Comparison of ENCODE assay signal across 8 mouse cellular contexts in the genomic region with DNA sequence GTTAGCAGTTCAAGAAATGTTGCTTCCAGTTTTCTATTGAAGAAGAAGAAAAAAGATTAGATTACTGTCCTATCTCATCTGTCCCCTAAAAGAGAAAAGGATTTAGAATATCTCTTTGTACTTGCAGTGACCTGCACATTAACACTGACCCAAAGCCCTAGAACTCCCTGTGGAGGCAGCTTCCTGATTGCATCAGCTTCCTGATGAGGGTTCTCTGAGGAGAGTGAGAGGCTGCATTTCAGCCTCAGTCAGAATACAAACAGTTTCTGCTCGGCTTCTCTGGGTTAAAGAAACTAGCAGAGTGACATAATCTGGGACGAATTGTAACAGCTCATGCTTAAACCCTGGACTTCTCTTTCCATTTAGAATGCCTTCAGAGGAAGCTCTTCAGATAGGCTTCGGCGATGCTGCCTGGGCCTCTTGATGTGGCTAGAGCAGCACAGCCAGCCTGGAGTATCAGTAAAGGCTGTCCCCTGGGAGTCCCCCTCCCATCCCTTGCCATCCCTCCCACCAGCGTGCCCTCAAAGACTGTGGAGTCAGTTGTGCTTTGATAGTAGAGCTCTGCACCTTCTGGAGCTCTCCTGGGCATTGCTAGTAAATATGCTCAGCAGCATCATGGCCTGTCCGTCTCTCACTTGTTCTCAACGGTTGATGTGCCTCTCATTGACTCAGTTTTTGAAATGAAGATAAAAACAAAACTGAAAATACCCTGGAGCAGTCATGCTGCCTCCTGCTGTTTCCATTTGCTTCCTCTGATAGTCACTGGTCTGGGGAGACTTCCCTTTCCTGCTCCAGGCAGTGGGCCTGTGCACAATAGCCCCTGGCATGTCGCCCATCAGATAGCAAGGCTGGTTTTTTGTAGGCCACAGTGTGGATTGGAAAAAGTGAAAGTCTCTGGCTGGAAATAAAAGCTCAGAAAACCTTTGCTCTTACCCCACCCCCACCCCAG. TPM values are rescaled to one million over a fixed set of nuclear protein-coding genes. Genes with fewer than 3 reads are reported as not detected.
DNase-seq lines count a peak whose midpoint lies in the region; ATAC-seq and TF ChIP-seq lines count a peak whose summit lies in the region.

No protein-coding gene starts in this region.

- peak; percentile 99 for DNase-seq in 416B (ENCODE audit: low read depth)
- peak; percentile 4 for DNase-seq in ES-E14 (ENCODE audit: low read depth, low spot score)
- DNase-seq in cerebellum, postnatal 10 days: peak; percentile 63 to 67
- peak; percentile 99 for DNase-seq in heart, adult 11 months
- DNase-seq in lung, adult 18-20 months: peak; percentile 91 to 94
- no peak for DNase-seq in thymus, postnatal 14 days

- in situ Hi-C loops in ES-E14 (cut with MboI; ENCODE audit: low sequenced_read_pairs in 2 of 2, unreplicated experiment in 2 of 2): no loop called here

- H3K9me3 ChIP-seq in ES-E14 (ENCODE audit: control insufficient read depth, insufficient read depth, low read depth, low read length): no peaks in the 10 kb centered on the region
- H3K9me3 ChIP-seq in intestine, embryonic 16.5 days (ENCODE audit: control insufficient read depth, low read length): no peaks in the 10 kb centered on the region
- H3K9me3 ChIP-seq in neural tube, embryonic 15.5 days (replicated peaks): no peaks in the 10 kb centered on the region

- peak overlapping the region; percentile 82 for H3K27ac ChIP-seq in ES-E14 (ENCODE audit: insufficient read depth, low read depth, low read length, poor library complexity, severe bottlenecking)
- H3K27ac ChIP-seq in intestine, embryonic 16.5 days (ENCODE audit: low read length): peak overlapping the region; percentile 69
- peak overlapping the region; percentile 78 for H3K27ac ChIP-seq in neural tube, embryonic 15.5 days (replicated peaks)

- WGBS in intestine, embryonic 16.5 days: 47% methylated on average over 8 of the region's 8 CpGs
- WGBS in neural tube, embryonic 15.5 days: 37% methylated on average over 8 of the region's 8 CpGs

- ATAC-seq in intestine, embryonic 16.5 days: peak; percentile 79
- ATAC-seq in neural tube, embryonic 15.5 days (ENCODE audit: low FRiP score): no peak

- peak overlapping the region; percentile 62 for H3K9ac ChIP-seq in ES-E14 (ENCODE audit: insufficient read depth, low read depth, low read length, poor library complexity, severe bottlenecking)
- no peak overlapping the region for H3K9ac ChIP-seq in intestine, embryonic 16.5 days (ENCODE audit: low read depth, low read length)
- H3K9ac ChIP-seq in neural tube, embryonic 15.5 days (replicated peaks): no peak overlapping the region

- H3K4me3 ChIP-seq in ES-E14 (ENCODE audit: insufficient read depth in 1 of 2, low read depth in 1 of 2, low read length in 2 of 2, poor library complexity in 1 of 2, severe bottlenecking in 1 of 2): no peak overlapping the region
- H3K4me3 ChIP-seq in intestine, embryonic 16.5 days (ENCODE audit: low read length): no peak overlapping the region
- no peak overlapping the region for H3K4me3 ChIP-seq in neural tube, embryonic 15.5 days (replicated peaks)

- no peak overlapping the region; the same call in 1 of the 2 replicates for H3K4me2 ChIP-seq in intestine, embryonic 16.5 days (ENCODE audit: low read depth, low read length)
- H3K4me2 ChIP-seq in neural tube, embryonic 15.5 days: 0 out of 2 replicates have a peak overlapping the region, but pooled peaks have one; percentile 11

- no peaks in the 10 kb centered on the region for H3K36me3 ChIP-seq in ES-E14 (ENCODE audit: control insufficient read depth, insufficient read depth, low read length, poor library complexity, severe bottlenecking)
- H3K36me3 ChIP-seq in intestine, embryonic 16.5 days (ENCODE audit: control insufficient read depth, insufficient read depth, low read length): peaks cover 4% of the 10 kb centered on the region
- H3K36me3 ChIP-seq in neural tube, embryonic 15.5 days: peaks cover 24% of the 10 kb centered on the region

- H3K4me1 ChIP-seq in ES-E14 (ENCODE audit: control insufficient read depth in 2 of 2, insufficient read depth in 2 of 2, low read length in 2 of 2, poor library complexity in 1 of 2): peaks cover 6 to 9% of the 10 kb centered on the region in 2 experiments; a peak in 3 of 4 replicates
- H3K4me1 ChIP-seq in intestine, embryonic 16.5 days (ENCODE audit: control insufficient read depth, insufficient read depth, low read length): no peaks in the 10 kb centered on the region
- H3K4me1 ChIP-seq in neural tube, embryonic 15.5 days: peaks cover 8% of the 10 kb centered on the region

- no peaks in the 10 kb centered on the region for H3K27me3 ChIP-seq in intestine, embryonic 16.5 days (replicated peaks; ENCODE audit: control insufficient read depth, insufficient read depth, low read length)
- no peaks in the 10 kb centered on the region for H3K27me3 ChIP-seq in neural tube, embryonic 15.5 days (replicated peaks)

TF ChIP-seq in ES-E14, 5 proteins besides CTCF, POLR2A, EP300 and RAD21:
- no peak for TF ChIP-seq ZC3H11A (IDR thresholded peaks at IDR 0.05; ENCODE audit: borderline replicate concordance, low read depth, low read length)
- TF ChIP-seq ZNF384 (IDR thresholded peaks at IDR 0.05; ENCODE audit: low read depth, low read length): no peak

RNA-seq across cellular contexts. Expression of gene Gm10840, which starts 25.8 kb away (rescaled TPM):
- not detected in 2 replicates for total RNA-seq in ES-E14 (2012; rRNA removed)
- not detected in 2 replicates for polyA plus RNA-seq in intestine, embryonic 16.5 days (2015; fragmentation: Nextera tagmentation; extraction: Ambion mirVana)
- not detected in 2 replicates for polyA plus RNA-seq in neural tube, embryonic 15.5 days (2015; fragmentation: Nextera tagmentation; extraction: Ambion mirVana)

RNA-seq across cellular contexts. Expression of gene Limd2, which starts 25.8 kb away (rescaled TPM):
- 20.3 and 30.9 TPM in 2 replicates for total RNA-seq in ES-E14 (2012; rRNA removed)
- 80.1 and 84.3 TPM in 2 replicates for polyA plus RNA-seq in intestine, embryonic 16.5 days (2015; fragmentation: Nextera tagmentation; extraction: Ambion mirVana)
- 148 and 172 TPM in 2 replicates for polyA plus RNA-seq in neural tube, embryonic 15.5 days (2015; fragmentation: Nextera tagmentation; extraction: Ambion mirVana)

RNA-seq across cellular contexts. Expression of gene Map3k3, which starts 50.4 kb away (rescaled TPM):
- total RNA-seq in ES-E14 (2012; rRNA removed): 38.2 and 43.7 TPM in 2 replicates
- 5.7 and 6.1 TPM in 2 replicates for polyA plus RNA-seq in intestine, embryonic 16.5 days (2015; fragmentation: Nextera tagmentation; extraction: Ambion mirVana)
- 13.1 and 15.9 TPM in 2 replicates for polyA plus RNA-seq in neural tube, embryonic 15.5 days (2015; fragmentation: Nextera tagmentation; extraction: Ambion mirVana)
